Mouse (Mus musculus) gastrocnemius, adult 2 months (tissue): ENCODE data around the gene Trim45. TPM values are rescaled to one million over a fixed set of nuclear protein-coding genes. Genes with fewer than 3 reads are reported as not detected.

Source experiments
- DNase-seq: peaks from one replicate; pipeline ENCODE4 v3.0.0; 2022
- H3K27ac ChIP-seq: fragments of 200-600 bp; 2 replicates; pipeline ENCODE4 v1.8.1; 2022; ENCODE audit warnings: mild to moderate bottlenecking
- H3K4me3 ChIP-seq: fragments of 200-600 bp; 2 replicates; pipeline ENCODE4 v1.8.1; 2022; ENCODE audit warnings: mild to moderate bottlenecking, moderate library complexity
- CTCF ChIP-seq: fragments of 200-600 bp; IDR thresholded peaks from 2 replicates; pipeline ENCODE4 v1.8.1; 2022; ENCODE audit warnings: antibody characterized with exemption, mild to moderate bottlenecking, moderate library complexity
- intact Hi-C: fragments of 180-260 bp; cut with DNase I; formaldehyde crosslinking; loops from one replicate; pipeline ENCODE4 v1.15.1; 2025
- long read RNA-seq, 2 experiments: library from polyadenylated mRNA; stranded (forward); transcript quantifications; one replicate each; pipeline ENCODE4 v2.0.0; 2021
- total RNA-seq, 2 experiments: library from RNA; stranded (reverse); gene quantifications; 2 replicates each; pipeline ENCODE4 v1.2.3; 2021

Gene Trim45
- total RNA-seq, result 1 to 10 TPM; 4.7 to 7.8 TPM
- long read RNA-seq, experiment 1, full-length matches to known transcripts, result 2 of 6 reads
- long read RNA-seq, experiment 1, partial matches to known transcripts, result 3 of 6 reads
- long read RNA-seq, experiment 1, other reads (novel, unspliced or antisense), result 1 of 6 reads
- long read RNA-seq, experiment 2, partial matches to known transcripts, result 1 of 1 reads
- long read RNA-seq, experiment 2, other reads (novel, unspliced or antisense), result 0 of 1 reads

- TF ChIP-seq CTCF, result no peak
Observed at GRCm38 (mm10) chr3:100921825-100922505, at the start of gene Trim45. Trim45 (plus strand) TSS chr3:100922202.

GRCm38 (mm10) chr3:100877057-100877456 lies 44.9 kb upstream of the Trim45 start:
- no peak for DNase-seq
- intact Hi-C loops, result no loop called here
- H3K4me3 ChIP-seq, result no peak overlapping the region
- TF ChIP-seq CTCF, result no peak
- H3K27ac ChIP-seq, result no peak overlapping the region

More at GRCm38 (mm10) chr3:100921825-100922505, at the start of gene Trim45:
- Histone ChIP-seq H3K4me3 (peak within 1 kb of the TSS; percentile 81), H3K27ac (peak within 1 kb of the TSS; percentile 92)
- DNase-seq, result peak; percentile 98
- intact Hi-C loops, result loop anchor here (5.0 to 10.0 kb wide), 3 partner anchors 45 to 683 kb away; partner anchors contain the start of genes Atp1a1 and Ttf2

- intact Hi-C loops, result no loop called here
- no peak for TF ChIP-seq CTCF
- no peak overlapping the region for H3K4me3 ChIP-seq
- DNase-seq, result no peak
- no peak overlapping the region for H3K27ac ChIP-seq
Observed at GRCm38 (mm10) chr3:100881403-100881802, 40.6 kb upstream of the Trim45 start.

GRCm38 (mm10) chr3:100881843-100882634 lies 40.0 kb upstream of the Trim45 start:
- no peak for DNase-seq
- no peak overlapping the region for H3K4me3 ChIP-seq
- H3K27ac ChIP-seq, result no peak overlapping the region

GRCm38 (mm10) chr3:100889234-100889633 lies 32.8 kb upstream of the Trim45 start:
- no peak overlapping the region for H3K4me3 ChIP-seq
- intact Hi-C loops, result no loop called here
- no peak for DNase-seq
- H3K27ac ChIP-seq, result no peak overlapping the region
- TF ChIP-seq CTCF, result no peak

More at GRCm38 (mm10) chr3:100881843-100882634, 40.0 kb upstream of the Trim45 start:
- no peak for TF ChIP-seq CTCF
- intact Hi-C loops, result no loop called here

GRCm38 (mm10) chr3:100890406-100890805 lies 31.6 kb upstream of the Trim45 start:
- intact Hi-C loops, result no loop called here
- no peak for TF ChIP-seq CTCF

GRCm38 (mm10) chr3:100892383-100893335 lies 29.3 kb upstream of the Trim45 start:
- no peak for TF ChIP-seq CTCF
- intact Hi-C loops, result no loop called here
- H3K4me3 ChIP-seq, result no peak overlapping the region
- H3K27ac ChIP-seq, result no peak overlapping the region
- no peak for DNase-seq

More at GRCm38 (mm10) chr3:100890406-100890805, 31.6 kb upstream of the Trim45 start:
- no peak overlapping the region for H3K27ac ChIP-seq
- no peak for DNase-seq
- no peak overlapping the region for H3K4me3 ChIP-seq

GRCm38 (mm10) chr3:100895500-100895899 lies 26.5 kb upstream of the Trim45 start:
- no peak for TF ChIP-seq CTCF
- intact Hi-C loops, result no loop called here
- H3K4me3 ChIP-seq, result no peak overlapping the region
- no peak overlapping the region for H3K27ac ChIP-seq
- no peak for DNase-seq

- intact Hi-C loops, result loop anchor here (1.0 kb wide), 1 partner anchor 138 kb away; no protein-coding TSS in a partner anchor
- no peak for TF ChIP-seq CTCF
- no peak overlapping the region for H3K27ac ChIP-seq
- H3K4me3 ChIP-seq, result no peak overlapping the region
- DNase-seq, result no peak
Observed at GRCm38 (mm10) chr3:100906128-100906527, 15.9 kb upstream of the Trim45 start.

GRCm38 (mm10) chr3:100906916-100907315 lies 15.1 kb upstream of the Trim45 start:
- intact Hi-C loops, result loop anchor here (1.0 kb wide), 1 partner anchor 139 kb away; no protein-coding TSS in a partner anchor
- Histone ChIP-seq H3K4me3 (no peak overlapping the region), H3K27ac (no peak overlapping the region)
- DNase-seq, result peak; percentile 30
- TF ChIP-seq CTCF, result peak; percentile 53

- Histone ChIP-seq H3K4me3 (no peak overlapping the region), H3K27ac (no peak overlapping the region)
- no peak for TF ChIP-seq CTCF
- no peak for DNase-seq
- intact Hi-C loops, result no loop called here
Observed at GRCm38 (mm10) chr3:100908594-100908993, 13.4 kb upstream of the Trim45 start.

GRCm38 (mm10) chr3:100910621-100911020 lies 11.4 kb upstream of the Trim45 start:
- no peak for DNase-seq
- intact Hi-C loops, result no loop called here
- Histone ChIP-seq H3K27ac (no peak overlapping the region), H3K4me3 (no peak overlapping the region)
- TF ChIP-seq CTCF, result no peak
